Mouse (Mus musculus) neural tube, embryonic 11.5 days (tissue): Measurements from ENCODE around the gene Onecut3. TPM values are rescaled to one million over a fixed set of nuclear protein-coding genes. Genes with fewer than 3 reads are reported as not detected.

Source experiments
- ATAC-seq: fragments of 200-750 bp; cut with Nextera tagmentation; 2 replicates; pipeline ENCODE4 v1.8.0; 2017; ENCODE audit warnings: moderate number of reproducible peaks, mild to moderate bottlenecking, moderate TSS enrichment, moderate library complexity; ENCODE audit not compliant: insufficient read depth, low FRiP score, low TSS enrichment
- DNase-seq: peaks from one replicate; pipeline ENCODE4 v3.0.0-alpha.2; 2015; ENCODE audit warnings: low spot score
- H3K27ac ChIP-seq: fragments of 300-500 bp; sonication (generic); 2 replicates; pipeline ENCODE4 v1.5.1; 2014; ENCODE audit warnings: low read depth, mild to moderate bottlenecking, low read length
- H3K27me3 ChIP-seq: fragments of 300-500 bp; sonication (generic); 2 replicates; pipeline ENCODE4 v1.6.1; 2014; ENCODE audit warnings: mild to moderate bottlenecking, low read length, mixed read lengths; ENCODE audit not compliant: control insufficient read depth, insufficient read depth
- H3K36me3 ChIP-seq: fragments of 300-500 bp; sonication (generic); 2 replicates; pipeline ENCODE4 v1.6.1; 2014; ENCODE audit warnings: mild to moderate bottlenecking, low read length, moderate library complexity, mixed read lengths; ENCODE audit not compliant: control insufficient read depth, insufficient read depth
- H3K4me1 ChIP-seq: fragments of 300-500 bp; sonication (generic); 2 replicates; pipeline ENCODE4 v1.6.1; 2014; ENCODE audit warnings: low read length, mixed read lengths; ENCODE audit not compliant: control insufficient read depth, insufficient read depth
- H3K4me2 ChIP-seq: fragments of 300-500 bp; sonication (generic); 2 replicates; pipeline ENCODE4 v1.6.1; 2014; ENCODE audit warnings: low read depth, mild to moderate bottlenecking, moderate library complexity
- H3K4me3 ChIP-seq: fragments of 300-500 bp; sonication (generic); 2 replicates; pipeline ENCODE4 v1.5.1; 2014; ENCODE audit warnings: low read depth, low read length
- H3K9ac ChIP-seq: fragments of 300-500 bp; sonication (generic); 2 replicates; pipeline ENCODE4 v1.6.1; 2014; ENCODE audit warnings: mild to moderate bottlenecking, low read length
- H3K9me3 ChIP-seq: fragments of 300-500 bp; sonication (generic); 2 replicates; pipeline ENCODE4 v1.6.1; 2016; ENCODE audit warnings: low read length; ENCODE audit not compliant: control insufficient read depth
- WGBS: fragments of 180-500 bp; shearing (Covaris S2); extraction: QIAGEN DNeasy Blood & Tissue Kit; methylation state at CpG from one replicate; pipeline ENCODE4 v1.1.7; 2014; 5-methylcytosine and 5-hydroxymethylcytosine counted together
- polyA plus RNA-seq: library from polyadenylated mRNA; unstranded; fragments of >200 nt; fragmentation: Nextera tagmentation; extraction: Ambion mirVana; gene quantifications from 2 replicates; pipeline ENCODE4 v1.2.1, GENCODE M21; 2014

Gene Onecut3
- polyA plus RNA-seq, 1 experiment from 2014 or later: 1.3 TPM

DNA sequence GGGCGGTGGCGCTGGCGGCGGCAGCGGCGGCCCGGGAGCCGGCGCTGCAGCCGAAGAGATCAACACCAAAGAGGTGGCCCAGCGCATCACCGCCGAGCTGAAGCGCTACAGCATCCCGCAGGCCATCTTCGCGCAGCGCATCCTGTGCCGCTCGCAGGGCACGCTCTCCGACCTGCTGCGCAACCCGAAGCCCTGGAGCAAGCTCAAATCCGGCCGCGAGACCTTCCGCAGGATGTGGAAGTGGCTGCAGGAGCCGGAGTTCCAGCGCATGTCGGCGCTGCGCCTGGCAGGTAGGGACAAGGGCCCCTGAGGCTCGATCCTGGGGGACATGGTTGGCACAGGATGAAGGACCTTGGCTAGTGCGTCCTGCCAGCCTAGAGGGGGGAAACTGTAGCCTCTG is 1.3 kb downstream of the Onecut3 start:
- under 1% methylated on average over 35 of the region's 35 CpGs for WGBS
- no peak for ATAC-seq
- H3K4me3 ChIP-seq: peak overlapping the region; percentile 38
- no peak for DNase-seq
- H3K27me3 ChIP-seq: peaks cover 100% of the 10 kb centered on the region
- no peaks in the 10 kb centered on the region for H3K36me3 ChIP-seq
- no peaks in the 10 kb centered on the region for H3K9me3 ChIP-seq
- peaks cover 10% of the 10 kb centered on the region for H3K4me1 ChIP-seq
- peak overlapping the region; percentile 34 for H3K27ac ChIP-seq
- H3K9ac ChIP-seq: peak overlapping the region; percentile 39
- H3K4me2 ChIP-seq: peak overlapping the region; percentile 49

DNA sequence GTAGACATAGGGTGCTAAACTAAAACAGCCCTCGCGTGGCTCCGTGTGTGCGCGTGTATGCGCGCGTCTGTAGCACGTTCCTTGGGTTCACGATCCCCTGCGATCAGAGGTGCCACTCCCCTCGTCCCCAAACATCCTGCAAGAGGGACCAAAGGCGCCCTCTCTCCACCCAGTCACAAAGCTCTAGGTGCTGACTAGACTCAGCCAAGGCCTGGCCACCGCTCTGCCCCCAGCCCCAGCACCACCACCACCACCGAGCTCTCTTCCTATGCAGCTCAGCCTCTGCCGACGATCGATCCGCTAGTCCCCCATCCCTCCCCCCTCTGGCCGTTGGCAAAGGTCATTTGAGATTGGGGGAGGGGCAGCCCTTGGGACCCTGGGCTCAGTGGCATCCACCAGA is 1.8 kb downstream of the Onecut3 start:
- ATAC-seq (no peak), DNase-seq (no peak)
- H3K4me3 ChIP-seq: peak overlapping the region; percentile 38
- H3K4me1 ChIP-seq: peaks cover 10% of the 10 kb centered on the region
- peak overlapping the region; percentile 4; the same call in 1 of the 2 replicates for H3K27ac ChIP-seq
- no peaks in the 10 kb centered on the region for H3K36me3 ChIP-seq
- peaks cover 100% of the 10 kb centered on the region for H3K27me3 ChIP-seq
- 0% methylated on average over 20 of the region's 20 CpGs for WGBS
- H3K4me2 ChIP-seq: 0 out of 2 replicates have a peak overlapping the region, but pooled peaks have one; percentile 49
- H3K9ac ChIP-seq: no peak overlapping the region; the same call in 1 of the 2 replicates
- H3K9me3 ChIP-seq: no peaks in the 10 kb centered on the region

DNA sequence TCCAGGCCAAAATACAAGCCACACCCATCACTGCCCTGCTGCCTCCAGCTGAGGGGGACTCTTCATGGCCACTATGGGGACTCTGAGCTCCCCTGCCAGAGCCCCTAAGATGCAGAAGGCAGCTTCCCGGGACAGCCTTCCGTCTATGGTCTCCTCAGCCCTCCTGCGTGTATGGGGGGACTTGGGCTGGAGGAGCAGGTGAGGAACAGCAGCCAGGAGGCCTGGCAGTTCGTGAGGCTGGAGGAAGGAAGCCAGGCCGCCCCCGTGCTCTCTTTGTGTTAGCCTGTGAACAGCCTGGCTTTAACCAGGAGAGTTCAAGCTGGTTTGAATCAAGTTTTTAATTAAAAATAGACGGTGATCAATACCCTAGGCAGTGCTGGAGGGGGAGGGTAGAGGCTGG is 7.7 kb downstream of the Onecut3 start:
- H3K9ac ChIP-seq: no peak overlapping the region
- under 1% methylated on average over 7 of the region's 7 CpGs for WGBS
- H3K4me1 ChIP-seq: peaks cover 2% of the 10 kb centered on the region; the same call in 1 of the 2 replicates
- H3K27ac ChIP-seq: no peak overlapping the region
- DNase-seq (no peak), ATAC-seq (no peak)
- H3K36me3 ChIP-seq: no peaks in the 10 kb centered on the region
- H3K9me3 ChIP-seq: no peaks in the 10 kb centered on the region
- no peak overlapping the region for H3K4me3 ChIP-seq
- H3K4me2 ChIP-seq: no peak overlapping the region
- peaks cover 88% of the 10 kb centered on the region for H3K27me3 ChIP-seq

DNA sequence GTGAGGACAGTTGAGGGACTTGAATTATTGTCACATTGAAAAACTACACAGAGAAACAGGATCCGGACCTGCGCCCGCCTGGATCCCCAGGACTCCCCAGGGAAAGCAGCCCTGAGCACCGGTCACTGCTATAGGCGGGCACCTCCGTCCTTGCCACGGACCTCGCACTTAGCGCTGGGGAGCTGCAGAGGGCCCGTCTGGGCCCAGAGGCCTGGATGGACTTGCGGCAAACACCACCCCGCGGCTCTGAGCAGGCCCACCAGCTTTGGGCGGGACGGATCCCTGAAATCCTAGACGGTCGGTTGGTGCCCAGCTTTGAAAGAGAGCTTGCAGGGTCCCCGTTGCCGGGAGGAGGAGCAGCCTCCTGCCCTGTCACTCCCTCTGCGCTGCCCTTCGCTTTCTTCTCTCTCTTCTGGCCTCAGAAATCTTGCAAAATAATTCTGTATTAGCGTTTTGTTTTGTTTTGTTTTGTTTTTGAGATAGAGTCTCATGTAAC is 8.2 kb downstream of the Onecut3 start:
- H3K36me3 ChIP-seq: no peaks in the 10 kb centered on the region
- ATAC-seq (no peak), DNase-seq (no peak)
- H3K4me2 ChIP-seq: no peak overlapping the region
- H3K4me3 ChIP-seq: no peak overlapping the region
- no peak overlapping the region for H3K9ac ChIP-seq
- peaks cover 2% of the 10 kb centered on the region; the same call in 1 of the 2 replicates for H3K4me1 ChIP-seq
- no peaks in the 10 kb centered on the region for H3K9me3 ChIP-seq
- H3K27ac ChIP-seq: no peak overlapping the region
- WGBS: 2% methylated on average over 22 of the region's 22 CpGs
- peaks cover 86% of the 10 kb centered on the region for H3K27me3 ChIP-seq

DNA sequence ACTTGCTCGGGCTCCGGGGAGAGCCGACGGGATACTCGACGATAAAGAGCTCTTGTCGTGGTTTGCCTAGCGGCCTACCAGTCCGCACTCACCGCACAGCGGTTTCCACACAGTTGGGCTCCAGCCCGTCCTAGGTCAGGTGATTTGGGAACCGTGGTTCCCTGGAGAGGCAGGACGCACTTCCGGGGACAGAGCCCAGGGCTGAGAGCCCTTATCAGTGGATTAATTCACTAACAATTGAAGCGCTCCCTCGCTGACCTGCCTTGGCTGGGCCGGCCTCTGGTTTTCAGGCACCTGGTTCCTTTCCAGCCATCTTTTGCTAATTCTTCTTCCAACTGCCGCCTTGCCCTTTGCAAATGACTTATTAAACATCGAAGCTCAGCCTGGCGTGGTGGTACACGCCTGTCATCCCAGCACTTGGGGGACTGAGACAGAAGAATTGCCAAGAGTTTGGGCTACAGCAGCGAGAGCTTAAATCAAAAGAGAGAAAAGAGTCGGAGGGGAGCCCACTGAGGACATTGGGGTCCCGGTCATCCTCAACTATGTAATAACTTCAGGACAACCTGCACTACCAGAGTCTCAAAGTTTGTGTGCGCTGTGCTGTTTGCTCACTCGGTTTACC is 9.1 kb downstream of the Onecut3 start:
- H3K9me3 ChIP-seq: no peaks in the 10 kb centered on the region
- H3K4me2 ChIP-seq: no peak overlapping the region
- peaks cover 79% of the 10 kb centered on the region for H3K27me3 ChIP-seq
- 1% methylated on average over 27 of the region's 27 CpGs for WGBS
- no peak overlapping the region for H3K27ac ChIP-seq
- H3K9ac ChIP-seq: no peak overlapping the region
- H3K4me1 ChIP-seq: peaks cover 2% of the 10 kb centered on the region; the same call in 1 of the 2 replicates
- H3K36me3 ChIP-seq: no peaks in the 10 kb centered on the region
- DNase-seq (no peak), ATAC-seq (no peak)
- H3K4me3 ChIP-seq: no peak overlapping the region

DNA sequence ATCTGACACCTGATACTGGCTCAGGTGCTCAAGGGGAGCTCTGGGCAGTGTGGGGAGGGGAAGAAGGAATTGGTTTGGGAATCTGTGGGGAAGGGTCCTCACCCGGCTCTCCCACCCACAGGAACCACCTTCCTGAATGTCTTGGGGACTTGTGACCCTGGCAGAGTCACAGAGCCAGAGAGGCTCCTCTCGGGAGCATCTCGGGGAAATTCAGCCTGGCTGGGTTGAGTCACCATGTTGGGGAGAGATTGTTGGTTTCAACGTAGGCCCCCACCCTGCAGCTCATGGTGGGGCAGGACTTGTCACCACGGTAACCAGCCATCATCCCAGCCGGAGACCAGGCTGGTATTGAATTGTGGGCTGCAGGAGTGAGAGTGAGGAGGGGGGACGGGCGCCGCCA is 10.1 kb downstream of the Onecut3 start:
- no peak for ATAC-seq
- 0% methylated on average over 5 of the region's 9 CpGs for WGBS
- H3K4me1 ChIP-seq: peaks cover 2% of the 10 kb centered on the region; the same call in 1 of the 2 replicates
- H3K9ac ChIP-seq: no peak overlapping the region
- peaks cover 71% of the 10 kb centered on the region for H3K27me3 ChIP-seq
- H3K9me3 ChIP-seq: no peaks in the 10 kb centered on the region
- H3K27ac ChIP-seq: no peak overlapping the region
- no peak for DNase-seq
- H3K4me3 ChIP-seq: no peak overlapping the region
- H3K4me2 ChIP-seq: no peak overlapping the region
- H3K36me3 ChIP-seq: no peaks in the 10 kb centered on the region

DNA sequence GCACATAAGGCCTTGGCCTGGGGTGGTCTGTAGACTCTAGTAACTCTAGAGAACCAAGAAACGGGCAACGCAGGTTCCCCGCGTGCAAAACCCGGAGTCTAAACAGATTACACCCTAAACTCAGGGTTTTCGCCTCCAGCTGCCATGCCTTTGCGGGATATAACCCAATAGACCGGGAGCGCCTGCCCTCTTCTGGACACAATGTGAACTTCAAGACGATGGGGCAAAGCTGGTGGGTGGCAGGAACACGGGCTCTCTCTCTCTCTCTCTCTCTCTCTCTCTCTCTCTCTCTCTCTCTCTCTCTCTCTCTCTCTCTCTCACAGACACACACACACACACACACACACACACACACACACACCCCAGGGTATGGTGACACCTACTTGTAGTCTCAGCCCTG is 11.6 kb downstream of the Onecut3 start:
- peaks cover 59% of the 10 kb centered on the region for H3K27me3 ChIP-seq
- ATAC-seq: no peak

DNA sequence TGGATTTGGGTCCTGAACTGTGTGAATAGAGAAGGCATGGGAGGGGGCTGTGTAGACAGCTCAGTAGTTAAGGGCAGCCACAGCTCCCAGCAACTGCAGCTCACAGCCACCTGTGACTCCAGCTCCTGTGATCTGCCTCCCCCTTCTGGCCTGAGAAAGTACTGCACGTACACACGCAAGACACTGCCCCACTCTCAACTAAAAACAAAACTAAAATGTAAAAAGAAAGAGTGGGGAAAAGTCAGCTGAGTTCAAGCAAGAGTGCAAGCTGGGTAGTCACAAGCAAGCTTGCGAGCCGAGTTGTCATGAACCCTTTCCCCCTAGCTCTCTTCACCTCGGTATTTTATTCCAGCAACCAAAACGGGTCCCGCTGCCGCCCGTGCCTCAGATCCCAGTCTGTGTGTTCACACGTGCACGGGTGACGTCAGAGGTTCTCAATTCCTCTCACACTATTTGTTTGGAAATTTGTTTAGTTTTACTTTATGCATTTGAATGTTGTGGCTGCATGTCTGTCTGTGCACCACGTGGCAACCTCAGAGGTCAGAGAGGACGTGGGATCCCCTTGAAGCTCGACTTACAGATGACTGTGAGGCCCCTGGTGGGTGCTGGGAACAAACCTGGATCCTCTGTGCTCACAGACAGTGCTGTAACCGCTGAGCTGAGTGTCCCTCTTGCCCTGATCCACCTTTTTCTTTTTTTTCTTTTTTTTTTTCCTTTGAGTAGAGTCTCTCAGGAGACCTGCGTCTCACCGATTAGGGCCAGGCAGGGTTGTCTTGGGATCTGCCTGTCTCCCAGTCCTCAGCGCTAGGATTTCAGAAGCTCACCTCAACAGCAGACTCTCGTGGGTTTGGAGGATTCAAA is 15.0 kb downstream of the Onecut3 start:
- ATAC-seq (no peak), DNase-seq (peak; percentile 78)
- no peaks in the 10 kb centered on the region for H3K36me3 ChIP-seq
- H3K27me3 ChIP-seq: peaks cover 38% of the 10 kb centered on the region
- no peaks in the 10 kb centered on the region for H3K4me1 ChIP-seq
- 0 out of 2 replicates have a peak overlapping the region, but pooled peaks have one; percentile 7 for H3K4me3 ChIP-seq
- no peak overlapping the region for H3K27ac ChIP-seq
- 14% methylated on average over 20 of the region's 20 CpGs for WGBS
- H3K9ac ChIP-seq: no peak overlapping the region
- H3K4me2 ChIP-seq: peak overlapping the region; percentile 43
- no peaks in the 10 kb centered on the region for H3K9me3 ChIP-seq

More for the DNA sequence above, 11.6 kb downstream of the Onecut3 start:
- no peak overlapping the region for H3K4me3 ChIP-seq
- H3K4me1 ChIP-seq: peaks cover 2% of the 10 kb centered on the region; the same call in 1 of the 2 replicates
- under 1% methylated on average over 11 of the region's 11 CpGs for WGBS
- H3K9ac ChIP-seq: no peak overlapping the region
- H3K9me3 ChIP-seq: no peaks in the 10 kb centered on the region
- DNase-seq: peak; percentile 80
- H3K27ac ChIP-seq: no peak overlapping the region
- no peak overlapping the region for H3K4me2 ChIP-seq
- no peaks in the 10 kb centered on the region for H3K36me3 ChIP-seq
